Mouse (Mus musculus): ENCODE data around the gene Las1l.

GRCm38 (mm10) chrX:95950776-95951175 is 6.0 kb downstream of the Las1l start:
- TF ChIP-seq EP300 (IDR thresholded peaks at IDR 0.05) = no peak
- TF ChIP-seq CTCF (IDR thresholded peaks at IDR 0.05) = peak; percentile 68

Measured in lung, postnatal 0 days (tissue).